Mouse (Mus musculus) kidney, embryonic 16.5 days (tissue): ENCODE results near the gene Sell. TPM values are rescaled to one million over a fixed set of nuclear protein-coding genes. Genes with fewer than 3 reads are reported as not detected.

Source experiments
- ATAC-seq: fragments of 200-750 bp; cut with Nextera tagmentation; 2 replicates; pipeline ENCODE4 v1.8.0; 2017; ENCODE audit warnings: moderate TSS enrichment; ENCODE audit not compliant: low FRiP score, low TSS enrichment
- H3K27ac ChIP-seq: fragments of 300-500 bp; sonication (generic); 2 replicates; pipeline ENCODE4 v1.5.1; 2014; ENCODE audit warnings: low read length
- H3K27me3 ChIP-seq: fragments of 300-500 bp; sonication (generic); 2 replicates; pipeline ENCODE4 v1.6.1; 2014; ENCODE audit warnings: low read length, control low read depth, mixed read lengths; ENCODE audit not compliant: insufficient read depth
- H3K36me3 ChIP-seq: fragments of 300-500 bp; sonication (generic); 2 replicates; pipeline ENCODE4 v1.6.1; 2014; ENCODE audit warnings: low read length, control low read depth, mixed read lengths; ENCODE audit not compliant: insufficient read depth
- H3K4me1 ChIP-seq: fragments of 300-500 bp; sonication (generic); 2 replicates; pipeline ENCODE4 v1.6.1; 2014; ENCODE audit warnings: low read length, control low read depth, mixed read lengths; ENCODE audit not compliant: insufficient read depth
- H3K4me2 ChIP-seq: fragments of 300-500 bp; sonication (generic); replicated peaks from 2 replicates; pipeline ENCODE4 v1.6.1; 2014; ENCODE audit warnings: low read depth, low read length
- H3K4me3 ChIP-seq: fragments of 300-500 bp; sonication (generic); 2 replicates; pipeline ENCODE4 v1.5.1; 2014; ENCODE audit warnings: mild to moderate bottlenecking, low read length
- H3K9ac ChIP-seq: fragments of 300-500 bp; sonication (generic); replicated peaks from 2 replicates; pipeline ENCODE4 v1.6.1; 2014; ENCODE audit warnings: low read length
- H3K9me3 ChIP-seq: fragments of 300-500 bp; sonication (generic); 2 replicates; pipeline ENCODE4 v1.6.1; 2016; ENCODE audit warnings: low read length, control low read depth
- WGBS: fragments of 180-500 bp; shearing (Covaris S2); extraction: QIAGEN DNeasy Blood & Tissue Kit; methylation state at CpG from one replicate; pipeline ENCODE4 v1.1.7; 2014; 5-methylcytosine and 5-hydroxymethylcytosine counted together
- polyA plus RNA-seq: library from polyadenylated mRNA; unstranded; fragments of >200 nt; fragmentation: Nextera tagmentation; extraction: Ambion mirVana; gene quantifications from 2 replicates; pipeline ENCODE4 v1.2.1, GENCODE M21; 2015

Sell gene
- polyA plus RNA-seq, 1 experiment from 2014 or later = 0.41 TPM

- Histone ChIP-seq H3K4me3 (no peak overlapping the region), H3K4me1 (no peaks in the 10 kb centered on the region), H3K27me3 (no peaks in the 10 kb centered on the region), H3K9me3 (no peaks in the 10 kb centered on the region), H3K36me3 (no peaks in the 10 kb centered on the region), H3K27ac (no peak overlapping the region), H3K4me2 (no peak overlapping the region), H3K9ac (no peak overlapping the region)
- WGBS = 23% methylated on average over 6 of the region's 6 CpGs
- ATAC-seq = no peak
Measured at GRCm38 (mm10) chr1:164096780-164097179, 35.0 kb downstream of the Sell start.

GRCm38 (mm10) chr1:164097911-164098310 is 36.1 kb downstream of the Sell start:
- 84% methylated on average over 2 of the region's 2 CpGs for WGBS
- Histone ChIP-seq H3K4me1 (no peaks in the 10 kb centered on the region), H3K36me3 (no peaks in the 10 kb centered on the region), H3K27me3 (no peaks in the 10 kb centered on the region), H3K9me3 (no peaks in the 10 kb centered on the region), H3K9ac (no peak overlapping the region), H3K27ac (no peak overlapping the region), H3K4me2 (no peak overlapping the region), H3K4me3 (no peak overlapping the region)
- no peak for ATAC-seq

DNA sequence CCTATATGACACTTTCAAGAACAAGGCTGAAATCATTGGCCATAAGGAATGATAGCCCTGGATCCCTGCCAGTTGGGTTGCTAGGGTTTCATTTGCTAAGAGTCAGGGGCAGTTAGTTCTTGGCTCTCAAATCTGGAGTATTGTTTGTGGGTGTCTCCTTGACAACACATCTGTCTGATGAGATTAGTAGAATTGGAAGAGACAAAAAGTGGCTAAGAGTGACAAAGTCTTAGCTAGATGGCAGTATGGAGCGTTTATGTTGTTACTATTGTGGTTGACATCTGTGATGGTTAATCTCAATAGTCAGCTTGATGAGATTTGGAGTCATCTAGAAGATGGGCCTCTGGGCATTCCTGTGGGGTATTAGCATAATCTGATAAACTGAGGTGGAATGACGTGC is 36.6 kb downstream of the Sell start:
- Histone ChIP-seq H3K9me3 (no peaks in the 10 kb centered on the region), H3K36me3 (no peaks in the 10 kb centered on the region), H3K4me2 (no peak overlapping the region), H3K27ac (no peak overlapping the region), H3K4me3 (no peak overlapping the region), H3K4me1 (no peaks in the 10 kb centered on the region), H3K9ac (no peak overlapping the region), H3K27me3 (no peaks in the 10 kb centered on the region)
- 90% methylated on average over 2 of the region's 2 CpGs for WGBS
- ATAC-seq = no peak

GRCm38 (mm10) chr1:164109763-164110162 is 48.0 kb downstream of the Sell start:
- H3K9ac ChIP-seq = no peak overlapping the region
- H3K27ac ChIP-seq = no peak overlapping the region
- 44% methylated on average over 2 of the region's 2 CpGs for WGBS
- no peak for ATAC-seq
- no peaks in the 10 kb centered on the region for H3K27me3 ChIP-seq
- no peaks in the 10 kb centered on the region for H3K9me3 ChIP-seq
- H3K4me1 ChIP-seq = no peaks in the 10 kb centered on the region
- H3K4me3 ChIP-seq = no peak overlapping the region
- H3K4me2 ChIP-seq = no peak overlapping the region
- H3K36me3 ChIP-seq = no peaks in the 10 kb centered on the region

- H3K9ac ChIP-seq = no peak overlapping the region
Measured at GRCm38 (mm10) chr1:164110591-164111329, 49.0 kb downstream of the Sell start.

GRCm38 (mm10) chr1:164114280-164114679 is 52.5 kb downstream of the Sell start:
- Histone ChIP-seq H3K9me3 (no peaks in the 10 kb centered on the region), H3K27me3 (no peaks in the 10 kb centered on the region), H3K4me1 (no peaks in the 10 kb centered on the region), H3K36me3 (no peaks in the 10 kb centered on the region), H3K27ac (no peak overlapping the region), H3K9ac (no peak overlapping the region), H3K4me3 (no peak overlapping the region), H3K4me2 (no peak overlapping the region)
- 76% methylated on average over 5 of the region's 5 CpGs for WGBS
- ATAC-seq = no peak

More at GRCm38 (mm10) chr1:164110591-164111329, 49.0 kb downstream of the Sell start:
- Histone ChIP-seq H3K9me3 (no peaks in the 10 kb centered on the region), H3K27ac (no peak overlapping the region), H3K4me3 (no peak overlapping the region), H3K4me2 (no peak overlapping the region), H3K4me1 (no peaks in the 10 kb centered on the region), H3K27me3 (no peaks in the 10 kb centered on the region), H3K36me3 (no peaks in the 10 kb centered on the region)
- WGBS = 94% methylated on average over 9 of the region's 9 CpGs
- no peak for ATAC-seq

DNA sequence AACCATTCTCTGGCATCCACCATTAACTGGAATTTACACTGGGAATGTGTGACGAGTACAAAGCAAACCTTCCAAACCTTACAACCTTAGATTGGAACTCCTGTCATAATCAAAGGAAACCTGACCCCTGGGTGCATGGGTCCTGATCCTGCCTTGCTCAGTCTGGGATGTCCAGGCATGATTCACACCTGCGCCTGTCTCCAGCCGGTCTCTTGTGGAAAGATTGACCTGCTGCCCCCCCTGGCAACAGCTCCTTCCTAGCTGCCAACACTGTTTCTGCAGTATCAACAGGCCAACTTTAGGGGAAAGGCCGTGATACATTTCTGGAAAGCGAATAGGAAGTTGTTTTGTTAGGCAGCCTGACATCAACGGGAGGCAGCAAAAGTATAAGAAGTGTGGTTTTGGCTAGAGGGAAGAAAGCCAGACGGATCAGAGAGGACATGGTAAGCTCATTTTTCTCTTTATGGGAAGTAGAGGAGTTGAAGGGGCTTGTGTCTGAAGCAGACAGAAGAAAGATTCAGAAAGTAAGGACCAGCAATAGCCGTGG is 53.2 kb downstream of the Sell start, which contains the start of gene Selp:
Gene Selp, plus strand, starts transcription at position 318 of the 547 bp plus-strand sequence.
- no peaks in the 10 kb centered on the region for H3K36me3 ChIP-seq
- no peaks in the 10 kb centered on the region for H3K9me3 ChIP-seq
- no peak within 1 kb of the TSS for H3K4me3 ChIP-seq
- no peak for ATAC-seq
- H3K4me1 ChIP-seq = no peaks in the 10 kb centered on the region
- no peak within 1 kb of the TSS for H3K9ac ChIP-seq
- 49% methylated on average over 8 of the region's 8 CpGs for WGBS
- no peaks in the 10 kb centered on the region for H3K27me3 ChIP-seq
- H3K27ac ChIP-seq = no peak within 1 kb of the TSS
- no peak within 1 kb of the TSS for H3K4me2 ChIP-seq

GRCm38 (mm10) chr1:164115647-164116046 is 53.9 kb downstream of the Sell start:
- H3K4me3 ChIP-seq = no peak overlapping the region
- H3K4me1 ChIP-seq = no peaks in the 10 kb centered on the region
- H3K9ac ChIP-seq = no peak overlapping the region
- H3K4me2 ChIP-seq = no peak overlapping the region
- H3K27ac ChIP-seq = no peak overlapping the region
- no peak for ATAC-seq
- no peaks in the 10 kb centered on the region for H3K36me3 ChIP-seq
- H3K9me3 ChIP-seq = no peaks in the 10 kb centered on the region
- no peaks in the 10 kb centered on the region for H3K27me3 ChIP-seq
- 86% methylated on average over 6 of the region's 6 CpGs for WGBS

GRCm38 (mm10) chr1:164117869-164118268 is 56.1 kb downstream of the Sell start:
- Histone ChIP-seq H3K9ac (no peak overlapping the region), H3K27ac (no peak overlapping the region), H3K4me3 (no peak overlapping the region), H3K27me3 (no peaks in the 10 kb centered on the region), H3K9me3 (no peaks in the 10 kb centered on the region), H3K36me3 (no peaks in the 10 kb centered on the region), H3K4me2 (no peak overlapping the region), H3K4me1 (no peaks in the 10 kb centered on the region)
- 83% methylated on average over 6 of the region's 6 CpGs for WGBS
- no peak for ATAC-seq
